Mouse (Mus musculus): ENCODE measurements around the gene Frmd4a. TPM values are rescaled to one million over a fixed set of nuclear protein-coding genes. Genes with fewer than 3 reads are reported as not detected.

Gene Frmd4a
- polyA plus RNA-seq, 1 experiment, result 13.5 TPM

- Histone ChIP-seq H3K4me1 (ENCODE audit: control insufficient read depth, insufficient read depth, insufficient read length) (peaks cover 2% of the 10 kb centered on the region; the same call in 1 of the 2 replicates), H3K4me3 (ENCODE audit: extremely low read depth, insufficient read depth, insufficient read length) (no peak overlapping the region), H3K27ac (ENCODE audit: insufficient read depth, low read length) (peak overlapping the region; percentile 33), H3K36me3 (ENCODE audit: control insufficient read depth, insufficient read depth, low read length) (no peaks in the 10 kb centered on the region), H3K27me3 (ENCODE audit: control insufficient read depth, insufficient read depth, low read length) (no peaks in the 10 kb centered on the region)
- TF ChIP-seq POLR2A (IDR thresholded peaks at IDR 0.05; ENCODE audit: low read depth, low read length), result no peak
- TF ChIP-seq CTCF (IDR thresholded peaks at IDR 0.05; ENCODE audit: extremely low read depth, insufficient read depth, insufficient read length, insufficient replicate concordance), result no peak
- 39% methylated on average over 10 of the region's 10 CpGs for WGBS
- no peak for DNase-seq (ENCODE audit: low read depth in 1 of 2, low spot score in 2 of 2)
These were observed 552.8 kb downstream of the Frmd4a start for GRCm38 (mm10) chr2:4570186-4570861.

GRCm38 (mm10) chr2:4572498-4573263 lies 555.2 kb downstream of the Frmd4a start:
- no peak overlapping the region for H3K4me3 ChIP-seq (ENCODE audit: extremely low read depth, insufficient read depth, insufficient read length)
- peaks cover 2% of the 10 kb centered on the region; the same call in 1 of the 2 replicates for H3K4me1 ChIP-seq (ENCODE audit: control insufficient read depth, insufficient read depth, insufficient read length)
- DNase-seq (ENCODE audit: low read depth in 1 of 2, low spot score in 2 of 2), result no peak

GRCm38 (mm10) chr2:4573386-4573785 lies 555.9 kb downstream of the Frmd4a start:
- no peak for TF ChIP-seq POLR2A (IDR thresholded peaks at IDR 0.05; ENCODE audit: low read depth, low read length)
- TF ChIP-seq CTCF (IDR thresholded peaks at IDR 0.05; ENCODE audit: extremely low read depth, insufficient read depth, insufficient read length, insufficient replicate concordance), result no peak
- DNase-seq (ENCODE audit: low read depth in 1 of 2, low spot score in 2 of 2), result no peak
- Histone ChIP-seq H3K36me3 (ENCODE audit: control insufficient read depth, insufficient read depth, low read length) (no peaks in the 10 kb centered on the region), H3K27me3 (ENCODE audit: control insufficient read depth, insufficient read depth, low read length) (no peaks in the 10 kb centered on the region), H3K27ac (ENCODE audit: insufficient read depth, low read length) (no peak overlapping the region), H3K4me3 (ENCODE audit: extremely low read depth, insufficient read depth, insufficient read length) (no peak overlapping the region), H3K4me1 (ENCODE audit: control insufficient read depth, insufficient read depth, insufficient read length) (peaks cover 2% of the 10 kb centered on the region; the same call in 1 of the 2 replicates)
- WGBS, result 49% methylated on average over 4 of the region's 4 CpGs

More at GRCm38 (mm10) chr2:4572498-4573263, 555.2 kb downstream of the Frmd4a start:
- Histone ChIP-seq H3K36me3 (ENCODE audit: control insufficient read depth, insufficient read depth, low read length) (no peaks in the 10 kb centered on the region), H3K27ac (ENCODE audit: insufficient read depth, low read length) (peak overlapping the region; percentile 41), H3K27me3 (ENCODE audit: control insufficient read depth, insufficient read depth, low read length) (no peaks in the 10 kb centered on the region)
- TF ChIP-seq CTCF (IDR thresholded peaks at IDR 0.05; ENCODE audit: extremely low read depth, insufficient read depth, insufficient read length, insufficient replicate concordance) (no peak), POLR2A (IDR thresholded peaks at IDR 0.05; ENCODE audit: low read depth, low read length) (no peak)
- 89% methylated on average over 7 of the region's 7 CpGs for whole genome bisulfite sequencing

GRCm38 (mm10) chr2:4574251-4574650 lies 556.7 kb downstream of the Frmd4a start:
- no peak overlapping the region for H3K4me3 ChIP-seq (ENCODE audit: extremely low read depth, insufficient read depth, insufficient read length)
- 93% methylated on average over 5 of the region's 5 CpGs for WGBS
- TF ChIP-seq POLR2A (IDR thresholded peaks at IDR 0.05; ENCODE audit: low read depth, low read length) (no peak), CTCF (IDR thresholded peaks at IDR 0.05; ENCODE audit: extremely low read depth, insufficient read depth, insufficient read length, insufficient replicate concordance) (no peak)
- no peaks in the 10 kb centered on the region for H3K27me3 ChIP-seq (ENCODE audit: control insufficient read depth, insufficient read depth, low read length)
- no peak overlapping the region for H3K27ac ChIP-seq (ENCODE audit: insufficient read depth, low read length)
- peaks cover 2% of the 10 kb centered on the region; the same call in 1 of the 2 replicates for H3K4me1 ChIP-seq (ENCODE audit: control insufficient read depth, insufficient read depth, insufficient read length)
- DNase-seq (ENCODE audit: low read depth in 1 of 2, low spot score in 2 of 2), result no peak
- no peaks in the 10 kb centered on the region for H3K36me3 ChIP-seq (ENCODE audit: control insufficient read depth, insufficient read depth, low read length)

GRCm38 (mm10) chr2:4575163-4575562 lies 557.6 kb downstream of the Frmd4a start:
- no peak overlapping the region for H3K27ac ChIP-seq (ENCODE audit: insufficient read depth, low read length)
- no peaks in the 10 kb centered on the region for H3K36me3 ChIP-seq (ENCODE audit: control insufficient read depth, insufficient read depth, low read length)

GRCm38 (mm10) chr2:4575975-4576374 lies 558.5 kb downstream of the Frmd4a start:
- no peak overlapping the region for H3K27ac ChIP-seq (ENCODE audit: insufficient read depth, low read length)
- WGBS, result 97% methylated on average over 7 of the region's 7 CpGs
- H3K36me3 ChIP-seq (ENCODE audit: control insufficient read depth, insufficient read depth, low read length), result no peaks in the 10 kb centered on the region
- no peak for DNase-seq (ENCODE audit: low read depth in 1 of 2, low spot score in 2 of 2)
- H3K4me3 ChIP-seq (ENCODE audit: extremely low read depth, insufficient read depth, insufficient read length), result no peak overlapping the region
- TF ChIP-seq CTCF (IDR thresholded peaks at IDR 0.05; ENCODE audit: extremely low read depth, insufficient read depth, insufficient read length, insufficient replicate concordance) (no peak), POLR2A (IDR thresholded peaks at IDR 0.05; ENCODE audit: low read depth, low read length) (no peak)
- H3K4me1 ChIP-seq (ENCODE audit: control insufficient read depth, insufficient read depth, insufficient read length), result no peaks in the 10 kb centered on the region; the same call in 1 of the 2 replicates
- H3K27me3 ChIP-seq (ENCODE audit: control insufficient read depth, insufficient read depth, low read length), result no peaks in the 10 kb centered on the region

More at GRCm38 (mm10) chr2:4575163-4575562, 557.6 kb downstream of the Frmd4a start:
- WGBS, result 98% methylated on average over 2 of the region's 2 CpGs
- no peak for DNase-seq (ENCODE audit: low read depth in 1 of 2, low spot score in 2 of 2)
- TF ChIP-seq POLR2A (IDR thresholded peaks at IDR 0.05; ENCODE audit: low read depth, low read length), result no peak
- TF ChIP-seq CTCF (IDR thresholded peaks at IDR 0.05; ENCODE audit: extremely low read depth, insufficient read depth, insufficient read length, insufficient replicate concordance), result no peak
- Histone ChIP-seq H3K4me3 (ENCODE audit: extremely low read depth, insufficient read depth, insufficient read length) (no peak overlapping the region), H3K4me1 (ENCODE audit: control insufficient read depth, insufficient read depth, insufficient read length) (peaks cover under 1% of the 10 kb centered on the region; the same call in 1 of the 2 replicates), H3K27me3 (ENCODE audit: control insufficient read depth, insufficient read depth, low read length) (no peaks in the 10 kb centered on the region)

Data from spleen, adult 2 months (tissue).